Mouse (Mus musculus): Measurements from ENCODE around the gene Esrra.
A peak's percentile ranks its signal among the peaks of the same experiment; 100 is the strongest.

The Esrra gene

GRCm38 (mm10) chr19:6921647-6922567, at the start of gene Esrra:
TSS of gene Esrra (minus strand) at chr19:6921813.
- DNase-seq (ENCODE audit: low read depth, low spot score): peak; percentile 100

GRCm38 (mm10) chr19:6970460-6971085, 49.0 kb upstream of the Esrra start:
- DNase-seq (ENCODE audit: low read depth, low spot score): no peak

- DNase-seq (ENCODE audit: low read depth, low spot score): no peak
These were observed 48.2 kb upstream of the Esrra start for GRCm38 (mm10) chr19:6969665-6970381.

GRCm38 (mm10) chr19:6969291-6969664, 47.7 kb upstream of the Esrra start:
- DNase-seq (ENCODE audit: low read depth, low spot score): no peak

GRCm38 (mm10) chr19:6968491-6969271, 47.1 kb upstream of the Esrra start:
- no peak for DNase-seq (ENCODE audit: low read depth, low spot score)

GRCm38 (mm10) chr19:6956461-6956860, 34.8 kb upstream of the Esrra start:
- no peak for DNase-seq (ENCODE audit: low read depth, low spot score)

- no peak for DNase-seq (ENCODE audit: low read depth, low spot score)
These were observed 33.8 kb upstream of the Esrra start for GRCm38 (mm10) chr19:6955424-6955823.

GRCm38 (mm10) chr19:6954046-6954445, 32.4 kb upstream of the Esrra start:
- no peak for DNase-seq (ENCODE audit: low read depth, low spot score)

GRCm38 (mm10) chr19:6952712-6953037, 31.1 kb upstream of the Esrra start:
- no peak for DNase-seq (ENCODE audit: low read depth, low spot score)

- DNase-seq (ENCODE audit: low read depth, low spot score): peak; percentile 26
These were observed 30.5 kb upstream of the Esrra start for GRCm38 (mm10) chr19:6951994-6952711.

GRCm38 (mm10) chr19:6951381-6951968, 29.9 kb upstream of the Esrra start:
- DNase-seq (ENCODE audit: low read depth, low spot score): peak; percentile 83

GRCm38 (mm10) chr19:6950613-6951153, 29.1 kb upstream of the Esrra start:
- no peak for DNase-seq (ENCODE audit: low read depth, low spot score)

- DNase-seq (ENCODE audit: low read depth, low spot score): no peak
These were observed 28.3 kb upstream of the Esrra start for GRCm38 (mm10) chr19:6949951-6950350.

GRCm38 (mm10) chr19:6949532-6949931, 27.9 kb upstream of the Esrra start:
- DNase-seq (ENCODE audit: low read depth, low spot score): no peak

- DNase-seq (ENCODE audit: low read depth, low spot score): no peak
These were observed 26.6 kb upstream of the Esrra start for GRCm38 (mm10) chr19:6948186-6948585.

GRCm38 (mm10) chr19:6947742-6948141, 26.1 kb upstream of the Esrra start:
- no peak for DNase-seq (ENCODE audit: low read depth, low spot score)

- no peak for DNase-seq (ENCODE audit: low read depth, low spot score)
These were observed 22.1 kb upstream of the Esrra start for GRCm38 (mm10) chr19:6943709-6944108.

- no peak for DNase-seq (ENCODE audit: low read depth, low spot score)
These were observed 21.2 kb upstream of the Esrra start for GRCm38 (mm10) chr19:6942764-6943163.

GRCm38 (mm10) chr19:6942249-6942691, 20.7 kb upstream of the Esrra start, which contains the start of gene Gpr137:
TSS of gene Gpr137 (minus strand) at chr19:6942480.
- peak; percentile 80 for DNase-seq (ENCODE audit: low read depth, low spot score)
